Mouse (Mus musculus) frontal cortex, postnatal 36 days (tissue): ENCODE data around the gene Gm21764.
"Not testable (repeated sequence)": the region's sequence is repeated elsewhere in the genome, so short reads cannot be mapped to it uniquely, and the experiment has no call there.

ENCODE experiments used
- DNase-seq, 2 experiments: peaks; one replicate each; pipeline ENCODE4 v3.0.0; 2022; ENCODE audit warnings: low spot score in 2 of 2

The Gm21764 gene

GRCm38 (mm10) chrY:18061712-18062111, at the start of gene Gm21764:
TSS of gene Gm21764 (minus strand) at chrY:18061812.
- not testable (repeated sequence) for DNase-seq

DNA sequence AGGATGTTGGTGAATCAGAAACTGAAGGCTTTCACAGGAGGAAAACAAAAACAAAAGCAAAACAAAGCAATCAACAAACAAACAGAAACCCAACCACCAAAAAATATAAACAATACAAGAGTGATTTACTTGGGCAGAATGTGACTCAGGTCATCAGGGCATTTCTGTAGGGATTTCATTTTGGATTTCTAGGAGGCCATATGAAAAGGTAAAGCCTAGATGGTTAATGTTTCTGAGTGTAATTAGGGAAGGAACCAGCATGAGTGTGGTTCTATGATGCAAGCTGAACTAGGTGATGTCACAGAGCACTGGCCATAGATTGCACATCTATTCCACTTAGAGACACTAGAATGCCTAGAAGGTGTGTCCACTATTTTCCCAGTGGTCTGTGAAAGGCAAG, 27.2 kb upstream of the Gm21764 start, which contains the start of gene Ssty1:
Gene Ssty1, plus strand, starts transcription at position 301 of the 400 bp plus-strand sequence.
- DNase-seq: not testable (repeated sequence)
